21 mouse cellular contexts compared by ENCODE assay signal in the genomic region with DNA sequence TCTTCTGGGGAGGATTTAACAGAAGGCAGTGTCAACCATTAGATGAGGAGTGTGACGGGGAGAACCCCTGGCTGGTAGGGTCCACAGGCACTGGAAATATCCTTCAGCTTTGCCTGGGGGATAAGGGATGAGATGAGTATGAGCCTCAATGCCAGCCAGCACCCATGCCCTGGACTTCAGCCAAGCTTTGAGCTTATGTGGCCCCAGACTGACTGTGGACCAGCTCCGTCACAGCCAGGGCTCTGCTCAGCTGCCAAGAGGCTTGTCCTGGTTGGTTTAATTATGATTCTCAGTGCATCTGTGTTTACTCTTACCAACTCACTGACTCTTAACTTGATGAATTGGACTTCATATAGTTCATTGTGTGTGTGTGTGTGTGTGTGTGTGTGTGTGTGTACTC.
A peak's percentile ranks its signal among the peaks of the same experiment; 100 is the strongest.
DNase-seq lines count a peak whose midpoint lies in the region; ATAC-seq and TF ChIP-seq lines count a peak whose summit lies in the region.
"Had no signal": no experiment of that assay in that cellular context is flagged by ENCODE, and none has a peak within 500 bp of the region (broad histone marks: within the 10 kb centered on the region; RNA-seq: fewer than 3 reads in every experiment).

No protein-coding gene starts in this region.

- H3K9ac ChIP-seq in forebrain, postnatal 0 days: no peak overlapping the region
- no peak overlapping the region for H3K9ac ChIP-seq in forebrain, embryonic 11.5 days (ENCODE audit: low read length)
- no peak overlapping the region for H3K9ac ChIP-seq in hindbrain, postnatal 0 days (replicated peaks; ENCODE audit: low read length)
- no peak overlapping the region for H3K9ac ChIP-seq in hindbrain, embryonic 13.5 days
- H3K9ac ChIP-seq: forebrain, embryonic 15.5 days; intestine, embryonic 15.5 days; limb, embryonic 13.5 days; liver, embryonic 15.5 days; midbrain, embryonic 15.5 days had no signal

- no peak for TF ChIP-seq POLR2A in cerebellum, adult 2 months (IDR thresholded peaks at IDR 0.05; ENCODE audit: borderline replicate concordance, insufficient read depth, low read length)
- TF ChIP-seq POLR2A in brain, embryonic 14.5 days (IDR thresholded peaks at IDR 0.05; ENCODE audit: borderline replicate concordance, extremely low read depth, insufficient read depth, insufficient read length, poor library complexity, severe bottlenecking): no peak

- H3K36me3 ChIP-seq in forebrain, postnatal 0 days (ENCODE audit: insufficient read depth): no peaks in the 10 kb centered on the region
- H3K36me3 ChIP-seq in forebrain, embryonic 11.5 days (ENCODE audit: control insufficient read depth, insufficient read depth, low read length): no peaks in the 10 kb centered on the region
- no peaks in the 10 kb centered on the region for H3K36me3 ChIP-seq in hindbrain, postnatal 0 days (ENCODE audit: insufficient read depth, low read length)
- no peaks in the 10 kb centered on the region for H3K36me3 ChIP-seq in hindbrain, embryonic 13.5 days
- H3K36me3 ChIP-seq: forebrain, embryonic 15.5 days; G1E; intestine, embryonic 15.5 days; limb, embryonic 13.5 days; liver, embryonic 15.5 days; midbrain, embryonic 15.5 days had no signal

- H3K4me2 ChIP-seq in forebrain, postnatal 0 days (ENCODE audit: low read depth): no peak overlapping the region
- no peak overlapping the region for H3K4me2 ChIP-seq in forebrain, embryonic 11.5 days (ENCODE audit: low read depth, low read length, severe bottlenecking)
- no peak overlapping the region for H3K4me2 ChIP-seq in hindbrain, postnatal 0 days (ENCODE audit: low read depth, low read length)
- no peak overlapping the region for H3K4me2 ChIP-seq in hindbrain, embryonic 13.5 days
- H3K4me2 ChIP-seq: forebrain, embryonic 15.5 days; intestine, embryonic 15.5 days; limb, embryonic 13.5 days; liver, embryonic 15.5 days; midbrain, embryonic 15.5 days had no signal

- no peaks in the 10 kb centered on the region for H3K9me3 ChIP-seq in forebrain, postnatal 0 days (ENCODE audit: low read length)
- no peaks in the 10 kb centered on the region; the same call in 1 of the 2 replicates for H3K9me3 ChIP-seq in forebrain, embryonic 11.5 days (ENCODE audit: control insufficient read depth, low read length)
- no peaks in the 10 kb centered on the region for H3K9me3 ChIP-seq in hindbrain, postnatal 0 days (ENCODE audit: low read length)
- H3K9me3 ChIP-seq in hindbrain, embryonic 13.5 days: no peaks in the 10 kb centered on the region
- H3K9me3 ChIP-seq: forebrain, embryonic 15.5 days; G1E; intestine, embryonic 15.5 days; limb, embryonic 13.5 days; liver, embryonic 15.5 days; midbrain, embryonic 15.5 days had no signal

- peak; percentile 16 to 32 for DNase-seq in cerebellum, adult 2 months
- no peak for DNase-seq in cerebellum, adult 9-11 months
- no peak for DNase-seq in forebrain, postnatal 0 days
- no peak for DNase-seq in forebrain, embryonic 11.5 days (ENCODE audit: low spot score)
- DNase-seq in hindbrain, postnatal 0 days (ENCODE audit: low spot score): peak; percentile 60
- DNase-seq in brain, embryonic 14.5 days (ENCODE audit: low read depth): peak; percentile 31
- DNase-seq in kidney, adult 18-20 months: no peak
- DNase-seq: adrenal gland, postnatal 25 days; gastrocnemius, postnatal 36 days; kidney, postnatal 36 days; thymus, postnatal 14 days had no signal

- WGBS in cerebellum, adult 2 months: 60% methylated on average over 2 of the region's 2 CpGs
- 53% methylated on average over 2 of the region's 2 CpGs for WGBS in forebrain, postnatal 0 days
- WGBS in forebrain, embryonic 11.5 days: 98% methylated on average over 2 of the region's 2 CpGs
- WGBS in hindbrain, postnatal 0 days: 51% methylated on average over 2 of the region's 2 CpGs
- WGBS in hindbrain, embryonic 13.5 days: 97% methylated on average over 2 of the region's 2 CpGs

- TF ChIP-seq CTCF in cerebellum, adult 2 months (IDR thresholded peaks at IDR 0.05; ENCODE audit: borderline replicate concordance, insufficient read depth, low read depth, low read length): no peak
- no peak for TF ChIP-seq CTCF in forebrain, postnatal 0 days (IDR thresholded peaks at IDR 0.05; ENCODE audit: low read depth)
- TF ChIP-seq CTCF in hindbrain, postnatal 0 days (IDR thresholded peaks at IDR 0.05; ENCODE audit: low read depth): no peak
- no peak for TF ChIP-seq CTCF in brain, embryonic 14.5 days (IDR thresholded peaks at IDR 0.05; ENCODE audit: borderline replicate concordance, extremely low read depth, insufficient read depth, insufficient read length)

- no peaks in the 10 kb centered on the region for H3K27me3 ChIP-seq in cerebellum, adult 2 months (ENCODE audit: control insufficient read depth, insufficient read depth, low read length)
- no peaks in the 10 kb centered on the region for H3K27me3 ChIP-seq in forebrain, postnatal 0 days (ENCODE audit: insufficient read depth, low read length)
- no peaks in the 10 kb centered on the region for H3K27me3 ChIP-seq in forebrain, embryonic 11.5 days (ENCODE audit: control insufficient read depth, insufficient read depth, low read length)
- H3K27me3 ChIP-seq in hindbrain, postnatal 0 days (ENCODE audit: insufficient read depth, low read length): no peaks in the 10 kb centered on the region
- no peaks in the 10 kb centered on the region for H3K27me3 ChIP-seq in hindbrain, embryonic 13.5 days
- H3K27me3 ChIP-seq: forebrain, embryonic 15.5 days; intestine, embryonic 15.5 days; limb, embryonic 13.5 days; liver, embryonic 15.5 days; midbrain, embryonic 15.5 days had no signal

- H3K27ac ChIP-seq in cerebellum, adult 2 months (ENCODE audit: insufficient read depth, low read length): no peak overlapping the region
- no peak overlapping the region for H3K27ac ChIP-seq in forebrain, postnatal 0 days (ENCODE audit: low read depth, low read length)
- H3K27ac ChIP-seq in forebrain, embryonic 11.5 days (ENCODE audit: low read depth, low read length): no peak overlapping the region
- no peak overlapping the region for H3K27ac ChIP-seq in hindbrain, postnatal 0 days
- no peak overlapping the region for H3K27ac ChIP-seq in hindbrain, embryonic 13.5 days
- H3K27ac ChIP-seq: forebrain, embryonic 15.5 days; intestine, embryonic 15.5 days; liver, embryonic 15.5 days; midbrain, embryonic 15.5 days had no signal

- 0 out of 2 replicates have a peak, but pooled peaks have one; percentile 18 for ATAC-seq in forebrain, postnatal 0 days
- no peak for ATAC-seq in forebrain, embryonic 11.5 days (replicated peaks; ENCODE audit: low FRiP score)
- ATAC-seq in hindbrain, postnatal 0 days: no peak
- no peak for ATAC-seq in hindbrain, embryonic 13.5 days (ENCODE audit: low FRiP score)
- ATAC-seq: activated CD4-positive, CD25-positive, alpha-beta regulatory T cell, adult 4 months; forebrain, embryonic 15.5 days; intestine, embryonic 15.5 days; lung, postnatal 0 days; midbrain, embryonic 15.5 days had no signal

- peaks cover 2% of the 10 kb centered on the region; the same call in 1 of the 2 replicates for H3K4me1 ChIP-seq in cerebellum, adult 2 months (ENCODE audit: control insufficient read depth, insufficient read depth, low read length)
- no peaks in the 10 kb centered on the region for H3K4me1 ChIP-seq in forebrain, postnatal 0 days (ENCODE audit: insufficient read depth)
- H3K4me1 ChIP-seq in forebrain, embryonic 11.5 days (replicated peaks; ENCODE audit: control insufficient read depth, insufficient read depth, low read length): peaks cover 2% of the 10 kb centered on the region; the same call in 1 of the 2 replicates
- H3K4me1 ChIP-seq in hindbrain, postnatal 0 days (ENCODE audit: insufficient read depth, low read length): no peaks in the 10 kb centered on the region
- peaks cover 13% of the 10 kb centered on the region; the same call in 1 of the 2 replicates for H3K4me1 ChIP-seq in hindbrain, embryonic 13.5 days (replicated peaks)
- H3K4me1 ChIP-seq: forebrain, embryonic 15.5 days; intestine, embryonic 15.5 days; liver, embryonic 15.5 days had no signal

- no peak overlapping the region for H3K4me3 ChIP-seq in cerebellum, adult 2 months (replicated peaks; ENCODE audit: insufficient read depth, low read depth, low read length)
- no peak overlapping the region for H3K4me3 ChIP-seq in forebrain, postnatal 0 days (ENCODE audit: low read depth, low read length)
- H3K4me3 ChIP-seq in forebrain, embryonic 11.5 days (ENCODE audit: low read depth, low read length): no peak overlapping the region
- H3K4me3 ChIP-seq in hindbrain, postnatal 0 days (ENCODE audit: low read length): no peak overlapping the region
- H3K4me3 ChIP-seq in hindbrain, embryonic 13.5 days: no peak overlapping the region
- H3K4me3 ChIP-seq: erythroblast, embryonic 14.5 days; forebrain, embryonic 15.5 days; intestine, embryonic 15.5 days; limb, embryonic 13.5 days; liver, embryonic 15.5 days; midbrain, embryonic 15.5 days had no signal

Comparison
In these comparisons a context has a peak if more than half of its experiments do, and no peak if none do; other contexts are left out.
1. DNase-seq: peak in cerebellum, adult 2 months (2 of 2), hindbrain, postnatal 0 days (single experiment) and brain, embryonic 14.5 days (single experiment); none in cerebellum, adult 9-11 months (single experiment), forebrain, postnatal 0 days (single experiment), forebrain, embryonic 11.5 days (single experiment) and kidney, adult 18-20 months (single experiment).